Mouse (Mus musculus) myocyte (in vitro differentiated cells): Measurements from ENCODE around the gene Grik5. TPM values are rescaled to one million over a fixed set of nuclear protein-coding genes. Genes with fewer than 3 reads are reported as not detected.

ENCODE experiments used
- H3K27me3 ChIP-seq: one replicate; pipeline ENCODE4 v1.6.1; 2011; ENCODE audit not compliant: control insufficient read depth, insufficient read depth, insufficient read length
- H3K36me3 ChIP-seq: one replicate; pipeline ENCODE4 v1.6.1; 2011; ENCODE audit not compliant: control insufficient read depth, insufficient read depth
- H3K4me2 ChIP-seq: one replicate; pipeline ENCODE4 v1.6.1; 2011; ENCODE audit warnings: low read depth, control low read depth
- H3K4me3 ChIP-seq: one replicate; pipeline ENCODE4 v1.5.1; 2011; ENCODE audit warnings: mild to moderate bottlenecking, control low read depth, moderate library complexity
- H3K79me2 ChIP-seq: one replicate; pipeline ENCODE4 v1.6.1; 2011; ENCODE audit not compliant: control insufficient read depth, insufficient read depth
- H3ac ChIP-seq: one replicate; pipeline ENCODE4 v1.6.1; 2011; ENCODE audit not compliant: control insufficient read depth, insufficient read length
- CEBPB ChIP-seq: IDR thresholded peaks from 2 replicates; pipeline ENCODE4 v1.6.1; 2011; ENCODE audit warnings: mild to moderate bottlenecking, moderate library complexity; ENCODE audit not compliant: poor library complexity, insufficient read depth, severe bottlenecking
- E2F4 ChIP-seq: IDR thresholded peaks from one replicate; pipeline ENCODE4 v1.6.1; 2011; ENCODE audit warnings: mild to moderate bottlenecking, control low read depth, moderate library complexity; ENCODE audit not compliant: insufficient read depth
- MAX ChIP-seq: IDR thresholded peaks from one replicate; pipeline ENCODE4 v1.6.1; 2011; ENCODE audit warnings: low read depth, mild to moderate bottlenecking, control low read depth
- MYOD1 ChIP-seq, 3 experiments: IDR thresholded peaks; one replicate each; pipeline ENCODE4 v1.6.1; 2011; ENCODE audit warnings: control low read depth in 2 of 3, low read depth in 2 of 3, mild to moderate bottlenecking in 2 of 3, moderate library complexity in 1 of 3; ENCODE audit not compliant: insufficient read length in 2 of 3, control insufficient read depth in 1 of 3
- MYOG ChIP-seq, 3 experiments: IDR thresholded peaks; one replicate each; pipeline ENCODE4 v1.6.1; 2011; ENCODE audit warnings: control low read depth in 2 of 3, low read depth in 2 of 3, mild to moderate bottlenecking in 2 of 3; ENCODE audit not compliant: insufficient read length in 2 of 3, control insufficient read depth in 1 of 3, insufficient read depth in 1 of 3
- POLR2A ChIP-seq: IDR thresholded peaks from one replicate; pipeline ENCODE4 v1.6.1; 2011; ENCODE audit warnings: low read depth, mild to moderate bottlenecking, control low read depth, moderate library complexity; ENCODE audit not compliant: insufficient read length
- POLR2AphosphoS2 ChIP-seq: IDR thresholded peaks from one replicate; pipeline ENCODE4 v1.6.1; 2011; ENCODE audit warnings: low read depth, control low read depth; ENCODE audit not compliant: insufficient read length
- REST ChIP-seq: IDR thresholded peaks from one replicate; pipeline ENCODE4 v1.6.1; 2011; ENCODE audit warnings: mild to moderate bottlenecking, control low read depth, moderate library complexity; ENCODE audit not compliant: insufficient read depth, insufficient read length
- SRF ChIP-seq: IDR thresholded peaks from one replicate; pipeline ENCODE4 v1.6.1; 2011; ENCODE audit warnings: low read depth; ENCODE audit not compliant: control insufficient read depth, insufficient read length
- TCF12 ChIP-seq: IDR thresholded peaks from one replicate; pipeline ENCODE4 v1.6.1; 2011; ENCODE audit warnings: mild to moderate bottlenecking, control low read depth; ENCODE audit not compliant: poor library complexity, insufficient read depth, severe bottlenecking
- TCF3 ChIP-seq: IDR thresholded peaks from one replicate; pipeline ENCODE4 v1.6.1; 2011; ENCODE audit warnings: low read depth, control low read depth; ENCODE audit not compliant: insufficient read length
- USF1 ChIP-seq: IDR thresholded peaks from one replicate; pipeline ENCODE4 v1.6.1; 2011; ENCODE audit warnings: low read depth, mild to moderate bottlenecking, control low read depth, moderate library complexity
- polyA plus RNA-seq: library from polyadenylated mRNA; unstranded; fragments of >200 nt; fragmentation: generic; extraction: Trizol; gene quantifications from one replicate; pipeline ENCODE4 v1.2.1, GENCODE M21; 2012; ENCODE audit warnings: missing spikeins

Gene Grik5
- polyA plus RNA-seq, 1 experiment: 14.7 TPM

- no peaks in the 10 kb centered on the region for H3K79me2 ChIP-seq
- TF ChIP-seq SRF (no peak), E2F4 (no peak)
- H3K27me3 ChIP-seq: peaks cover 68% of the 10 kb centered on the region
- no peaks in the 10 kb centered on the region for H3K36me3 ChIP-seq
- no peak overlapping the region for H3K4me3 ChIP-seq
- H3ac ChIP-seq: no peak overlapping the region
- H3K4me2 ChIP-seq: no peak overlapping the region
Measured at GRCm38 (mm10) chr7:25112178-25112955, 40.2 kb upstream of the Grik5 start.

DNA sequence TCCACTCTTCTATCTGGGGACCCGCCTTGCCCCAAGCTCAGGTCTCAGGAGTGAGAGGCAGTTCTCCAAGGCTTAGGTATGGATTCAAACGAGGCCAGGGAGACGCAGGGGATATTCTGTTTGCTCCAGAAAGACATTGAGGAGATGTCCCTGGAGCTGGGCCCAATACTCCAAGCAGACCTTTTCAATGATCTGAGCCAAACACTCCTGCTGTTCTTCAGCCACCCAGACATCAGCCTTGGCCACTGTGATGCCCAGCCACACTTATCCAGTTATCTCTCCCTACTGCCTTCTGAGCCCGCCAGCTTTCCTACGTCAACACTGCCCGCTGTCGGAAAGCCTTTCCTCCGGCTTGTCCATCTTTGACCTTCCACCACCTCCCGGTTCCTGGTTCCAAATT is 38.2 kb upstream of the Grik5 start:
- no peaks in the 10 kb centered on the region for H3K79me2 ChIP-seq
- no peak overlapping the region for H3K4me3 ChIP-seq
- no peak overlapping the region for H3ac ChIP-seq
- no peak overlapping the region for H3K4me2 ChIP-seq
- H3K36me3 ChIP-seq: no peaks in the 10 kb centered on the region
- H3K27me3 ChIP-seq: peaks cover 49% of the 10 kb centered on the region
- no peak for TF ChIP-seq POLR2AphosphoS2
- TF ChIP-seq TCF12: no peak
- TF ChIP-seq MYOG (IDR thresholded peaks at IDR 0.05; ENCODE audit: control insufficient read depth in 1 of 3, insufficient read depth in 1 of 3, insufficient read length in 2 of 3, low read depth in 2 of 3): no peak
- TF ChIP-seq MYOD1 (IDR thresholded peaks at IDR 0.05; ENCODE audit: control insufficient read depth in 1 of 3, insufficient read length in 2 of 3, low read depth in 2 of 3): no peak
- TF ChIP-seq USF1: no peak
- TF ChIP-seq POLR2A: no peak
- no peak for TF ChIP-seq TCF3

GRCm38 (mm10) chr7:25109355-25109754 is 37.2 kb upstream of the Grik5 start:
- Histone ChIP-seq H3K27me3 (peaks cover 44% of the 10 kb centered on the region), H3K4me3 (no peak overlapping the region), H3K79me2 (no peaks in the 10 kb centered on the region), H3K36me3 (no peaks in the 10 kb centered on the region), H3ac (no peak overlapping the region), H3K4me2 (no peak overlapping the region)
- TF ChIP-seq E2F4: no peak
- TF ChIP-seq TCF3: no peak
- no peak for TF ChIP-seq MAX
- no peak for TF ChIP-seq REST

DNA sequence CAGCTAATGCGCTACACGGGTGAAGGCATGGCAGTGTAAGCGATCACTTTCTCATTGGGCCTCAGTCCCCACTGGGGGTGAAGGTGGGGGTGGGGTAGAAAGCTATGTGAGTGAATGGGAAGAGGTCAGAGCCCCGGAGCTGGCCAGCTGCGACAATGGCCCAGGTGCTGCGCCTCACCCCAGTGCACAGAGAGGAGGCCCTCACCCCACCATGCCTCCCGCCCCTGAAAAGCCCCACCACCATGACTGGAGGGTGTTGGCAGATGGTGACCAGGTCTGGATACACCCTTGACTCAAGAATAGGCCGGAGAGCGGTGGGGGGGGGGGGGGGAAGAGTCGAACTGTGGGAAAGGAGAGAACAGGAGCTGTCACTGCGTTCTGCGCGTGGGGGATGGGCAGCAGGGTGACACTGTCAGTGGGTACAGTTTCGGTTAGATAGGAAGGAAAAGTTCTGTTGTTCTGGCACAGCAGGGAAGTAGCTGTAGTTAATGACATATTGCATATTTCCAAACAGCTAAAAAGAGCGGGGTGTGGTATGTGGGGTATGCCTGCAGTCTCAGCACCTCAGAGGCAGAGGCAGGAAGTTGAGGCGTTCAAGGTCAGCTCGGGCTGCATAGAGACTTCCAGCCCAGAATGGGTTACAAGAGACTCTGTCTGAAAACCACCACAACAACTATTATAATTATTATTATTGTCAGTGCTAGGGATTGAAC is 34.8 kb upstream of the Grik5 start:
- Histone ChIP-seq H3ac (no peak overlapping the region), H3K79me2 (no peaks in the 10 kb centered on the region), H3K36me3 (no peaks in the 10 kb centered on the region), H3K4me3 (no peak overlapping the region), H3K27me3 (peaks cover 44% of the 10 kb centered on the region), H3K4me2 (no peak overlapping the region)
- no peak for TF ChIP-seq POLR2AphosphoS2
- TF ChIP-seq E2F4: no peak
- TF ChIP-seq CEBPB: no peak
- no peak for TF ChIP-seq MYOG (IDR thresholded peaks at IDR 0.05; ENCODE audit: control insufficient read depth in 1 of 3, insufficient read depth in 1 of 3, insufficient read length in 2 of 3, low read depth in 2 of 3)
- no peak for TF ChIP-seq SRF
- no peak for TF ChIP-seq MAX
- TF ChIP-seq REST: no peak
- no peak for TF ChIP-seq TCF3
- TF ChIP-seq TCF12: no peak
- TF ChIP-seq USF1: no peak
- no peak for TF ChIP-seq MYOD1 (IDR thresholded peaks at IDR 0.05; ENCODE audit: control insufficient read depth in 1 of 3, insufficient read length in 2 of 3, low read depth in 2 of 3)
- TF ChIP-seq POLR2A: no peak

DNA sequence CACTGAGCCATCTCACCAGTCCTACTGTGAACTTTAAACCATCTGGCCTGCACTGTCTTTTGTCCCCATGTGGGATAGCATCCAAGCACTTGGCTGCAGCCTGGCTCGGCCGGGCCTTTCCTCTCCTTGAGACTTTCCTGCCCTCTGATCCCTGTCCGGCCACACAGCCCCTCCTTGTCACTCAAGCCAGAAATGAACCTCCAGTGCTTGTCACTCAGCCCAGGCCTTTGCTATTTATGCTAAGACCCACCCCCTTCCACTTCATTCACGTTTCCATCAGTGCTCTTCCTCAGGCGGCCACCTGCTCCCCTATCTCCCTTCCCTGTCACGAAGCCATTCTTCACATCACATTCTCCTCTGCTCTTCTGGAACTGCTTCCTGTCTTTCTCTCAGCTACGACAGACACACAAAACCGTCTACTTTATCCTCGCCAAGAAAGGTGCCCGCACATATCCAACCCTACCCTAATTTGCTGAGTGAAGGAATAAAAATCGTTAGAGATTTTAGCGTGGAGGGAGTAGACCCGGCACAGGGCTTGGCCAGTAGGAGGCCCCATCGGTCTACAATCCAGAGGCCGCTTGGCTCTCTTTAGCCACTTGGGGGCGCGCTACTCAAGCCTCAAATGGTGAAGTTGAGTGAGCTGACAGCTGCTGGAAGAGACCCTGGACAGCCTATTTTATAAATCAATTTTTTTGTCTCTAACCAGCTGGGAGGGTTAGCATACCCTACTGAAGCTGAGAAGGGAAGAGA is 33.4 kb upstream of the Grik5 start:
- no peak for TF ChIP-seq POLR2AphosphoS2
- TF ChIP-seq POLR2A: no peak
- no peak for TF ChIP-seq REST
- TF ChIP-seq E2F4: no peak
- TF ChIP-seq MYOD1 (IDR thresholded peaks at IDR 0.05; ENCODE audit: control insufficient read depth in 1 of 3, insufficient read length in 2 of 3, low read depth in 2 of 3): no peak
- TF ChIP-seq TCF3: no peak
- no peak for TF ChIP-seq MAX
- no peak for TF ChIP-seq USF1
- Histone ChIP-seq H3K4me2 (no peak overlapping the region), H3K27me3 (peaks cover 45% of the 10 kb centered on the region), H3K36me3 (no peaks in the 10 kb centered on the region), H3K79me2 (no peaks in the 10 kb centered on the region), H3ac (no peak overlapping the region), H3K4me3 (no peak overlapping the region)
